Mouse (Mus musculus) thymus, adult 2 months (tissue): ENCODE measurements at regions not wholly inside any gene's neighbourhood (a gene's known extent, or its start where the extent isn't known, plus 50 kb on each side); places are given as distances from the start of the nearest gene placed in this dataset.

Experiments used
- CTCF ChIP-seq: fragments of 200-500 bp; IDR thresholded peaks from 2 replicates; pipeline ENCODE4 v1.5.1; 2012; ENCODE audit warnings: mild to moderate bottlenecking, control low read depth, low read length, moderate library complexity, borderline replicate concordance; ENCODE audit not compliant: control insufficient read depth, poor library complexity, insufficient read depth; ENCODE audit errors: extremely low read depth
- POLR2A ChIP-seq: fragments of 200-500 bp; IDR thresholded peaks from 2 replicates; pipeline ENCODE4 v1.6.1; 2012; ENCODE audit warnings: mild to moderate bottlenecking, low read length, control low read depth, moderate library complexity; ENCODE audit not compliant: control insufficient read depth, poor library complexity, insufficient read depth; ENCODE audit errors: extremely low read depth

DNA sequence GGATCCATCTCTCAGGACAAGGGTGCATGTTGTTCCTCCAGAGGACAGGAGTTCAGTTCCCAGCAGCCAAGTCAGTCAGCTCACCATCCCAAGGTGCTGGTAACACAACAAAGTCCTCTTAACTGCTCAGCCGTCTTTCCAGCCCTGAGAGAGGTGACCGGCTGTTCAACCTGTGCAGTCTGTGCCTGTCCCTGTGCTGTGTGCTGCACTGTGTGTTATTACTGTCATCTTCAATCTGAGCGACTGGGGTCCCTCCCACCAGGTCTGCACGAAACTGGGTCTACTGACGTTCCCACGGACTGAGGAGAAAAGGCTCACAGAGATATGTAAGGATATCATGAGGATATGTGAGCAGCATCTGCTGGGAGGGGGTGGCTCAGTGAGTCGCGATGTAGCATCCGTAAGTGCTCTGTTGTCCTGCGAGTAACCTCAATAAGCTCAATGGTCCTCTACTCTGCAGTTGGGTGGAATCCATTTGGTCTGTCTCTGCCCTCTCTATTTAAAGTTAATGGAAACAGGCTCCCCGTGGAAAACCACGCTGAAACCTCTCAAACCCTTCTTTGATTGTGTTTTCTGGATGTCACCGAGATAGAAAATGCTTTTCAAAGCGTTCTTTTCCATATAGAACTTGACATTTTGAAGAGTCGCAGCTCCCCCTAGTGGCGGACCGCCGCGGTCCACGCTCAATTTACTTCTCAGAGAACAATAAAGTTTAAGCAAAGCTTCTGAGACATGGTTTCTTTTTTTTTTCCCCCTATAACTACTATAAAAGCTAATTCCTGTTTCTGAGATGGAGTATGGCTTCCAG is 87.1 kb upstream of the Intu start:
- TF ChIP-seq CTCF, result 0 out of 2 replicates have a peak, but pooled peaks have one; percentile 22
- no peak for TF ChIP-seq POLR2A
